Mouse (Mus musculus) MEL (cell line): ENCODE measurements around the gene Lmx1b. TPM values are rescaled to one million over a fixed set of nuclear protein-coding genes. Genes with fewer than 3 reads are reported as not detected.

Experiments used
- DNase-seq: peaks from one replicate; pipeline ENCODE4 v3.0.0; 2011; ENCODE audit warnings: low read depth, low spot score
- H3K27ac ChIP-seq: 2 replicates; pipeline ENCODE4 v1.5.1; 2012; ENCODE audit warnings: low read depth, mild to moderate bottlenecking, control low read depth, low read length, moderate library complexity; ENCODE audit not compliant: control insufficient read depth
- H3K27me3 ChIP-seq, 2 experiments: fragments of 150-350 bp in 1 of 2; sonication (generic) in 1 of 2; 2 replicates each; pipeline ENCODE4 v1.6.1; 2012; ENCODE audit warnings: low read length in 2 of 2, mild to moderate bottlenecking in 2 of 2, improper control_type of control experiment in 1 of 2, moderate library complexity in 1 of 2; ENCODE audit not compliant: insufficient read depth in 2 of 2, control insufficient read depth in 1 of 2
- H3K36me3 ChIP-seq, 2 experiments: 2 replicates each; pipeline ENCODE4 v1.6.1; 2012 to 2014; ENCODE audit warnings: low read length in 2 of 2, improper control_type of control experiment in 1 of 2, inconsistent platforms in 1 of 2, mild to moderate bottlenecking in 1 of 2; ENCODE audit not compliant: insufficient read depth in 2 of 2, control insufficient read depth in 1 of 2
- H3K4me1 ChIP-seq, 2 experiments: fragments of 150-350 bp in 1 of 2; sonication (generic) in 1 of 2; 2 replicates each; pipeline ENCODE4 v1.6.1; 2012; ENCODE audit warnings: low read length in 2 of 2, improper control_type of control experiment in 1 of 2, mild to moderate bottlenecking in 1 of 2; ENCODE audit not compliant: insufficient read depth in 2 of 2, control insufficient read depth in 1 of 2
- H3K4me3 ChIP-seq, 2 experiments: fragments of 150-350 bp in 1 of 2; sonication (generic) in 1 of 2; 2 replicates each; pipeline ENCODE4 v1.5.1; 2012; ENCODE audit warnings: low read depth in 2 of 2, low read length in 2 of 2, mild to moderate bottlenecking in 2 of 2, moderate library complexity in 2 of 2, control low read depth in 1 of 2, improper control_type of control experiment in 1 of 2; ENCODE audit not compliant: control insufficient read depth in 1 of 2, insufficient read depth in 1 of 2
- H3K79me2 ChIP-seq: 2 replicates; pipeline ENCODE4 v1.6.1; 2012; ENCODE audit warnings: mild to moderate bottlenecking, low read length, moderate library complexity; ENCODE audit not compliant: control insufficient read depth, poor library complexity, insufficient read depth
- H3K9ac ChIP-seq: 2 replicates; pipeline ENCODE4 v1.6.1; 2012; ENCODE audit warnings: low read depth, mild to moderate bottlenecking, control low read depth, low read length, moderate library complexity; ENCODE audit not compliant: control insufficient read depth, poor library complexity, severe bottlenecking
- H3K9me3 ChIP-seq: fragments of 150-350 bp; sonication (generic); replicated peaks from 2 replicates; pipeline ENCODE4 v1.6.1; 2012; ENCODE audit warnings: mild to moderate bottlenecking, low read length, improper control_type of control experiment, moderate library complexity; ENCODE audit not compliant: insufficient read depth
- CHD2 ChIP-seq: IDR thresholded peaks from 2 replicates; pipeline ENCODE4 v1.6.1; 2011; ENCODE audit warnings: low read length, improper control_type of control experiment
- CTCF ChIP-seq, 3 experiments: IDR thresholded peaks in 2 of 3; conservative IDR thresholded peaks in 1 of 3; 2 replicates each; pipeline ENCODE4 v1.5.1; 2011 to 2012; ENCODE audit warnings: low read length in 3 of 3, low read depth in 2 of 3, mild to moderate bottlenecking in 2 of 3, improper control_type of control experiment in 1 of 3, inconsistent platforms in 1 of 3, mixed read lengths in 1 of 3, moderate library complexity in 1 of 3; ENCODE audit not compliant: control insufficient read depth in 1 of 3, insufficient read depth in 1 of 3, poor library complexity in 1 of 3, severe bottlenecking in 1 of 3
- E2F4 ChIP-seq: IDR thresholded peaks from 2 replicates; pipeline ENCODE4 v1.6.1; 2011; ENCODE audit warnings: low read depth, low read length, improper control_type of control experiment, borderline replicate concordance
- ELF1 ChIP-seq: IDR thresholded peaks from 2 replicates; pipeline ENCODE4 v1.6.1; 2014; ENCODE audit warnings: low read depth, mild to moderate bottlenecking, inconsistent platforms, low read length, improper control_type of control experiment, moderate library complexity
- EP300 ChIP-seq, 2 experiments: IDR thresholded peaks; 2 replicates each; pipeline ENCODE4 v1.6.1; 2011; ENCODE audit warnings: improper control_type of control experiment in 2 of 2, low read length in 2 of 2, low read depth in 1 of 2, mild to moderate bottlenecking in 1 of 2
- ETS1 ChIP-seq: IDR thresholded peaks from 2 replicates; pipeline ENCODE4 v1.6.1; 2012; ENCODE audit warnings: low read depth, mild to moderate bottlenecking, inconsistent platforms, low read length, improper control_type of control experiment, moderate library complexity
- GATA1 ChIP-seq: IDR thresholded peaks from 2 replicates; pipeline ENCODE4 v1.6.1; 2011; ENCODE audit warnings: low read depth, low read length, improper control_type of control experiment
- HCFC1 ChIP-seq: IDR thresholded peaks from 2 replicates; pipeline ENCODE4 v1.6.1; 2012; ENCODE audit warnings: low read depth, mild to moderate bottlenecking, inconsistent platforms, low read length, improper control_type of control experiment, moderate library complexity
- JUND ChIP-seq: IDR thresholded peaks from 2 replicates; pipeline ENCODE4 v1.6.1; 2011; ENCODE audit warnings: low read depth, mild to moderate bottlenecking, improper control_type of control experiment, low read length
- MAFK ChIP-seq: IDR thresholded peaks from 2 replicates; pipeline ENCODE4 v1.6.1; 2011; ENCODE audit warnings: low read depth, mild to moderate bottlenecking, low read length, improper control_type of control experiment, borderline replicate concordance
- MAX ChIP-seq: IDR thresholded peaks from 2 replicates; pipeline ENCODE4 v1.6.1; 2011; ENCODE audit warnings: low read length, improper control_type of control experiment
- MYC ChIP-seq: IDR thresholded peaks from 2 replicates; pipeline ENCODE4 v1.6.1; 2011; ENCODE audit warnings: low read depth, mild to moderate bottlenecking, low read length, improper control_type of control experiment, moderate library complexity
- POLR2A ChIP-seq, 2 experiments: IDR thresholded peaks; 2 replicates each; pipeline ENCODE4 v1.6.1; 2011 to 2012; ENCODE audit warnings: low read length in 2 of 2, mild to moderate bottlenecking in 2 of 2, control low read depth in 1 of 2, improper control_type of control experiment in 1 of 2, low read depth in 1 of 2, moderate library complexity in 1 of 2; ENCODE audit not compliant: control insufficient read depth in 1 of 2, insufficient read depth in 1 of 2, poor library complexity in 1 of 2
- POLR2AphosphoS2 ChIP-seq: IDR thresholded peaks from 2 replicates; pipeline ENCODE4 v1.6.1; 2011; ENCODE audit warnings: low read length, improper control_type of control experiment
- RCOR1 ChIP-seq: IDR thresholded peaks from 2 replicates; pipeline ENCODE4 v1.6.1; 2012; ENCODE audit warnings: low read depth, mild to moderate bottlenecking, inconsistent platforms, low read length, improper control_type of control experiment
- TAL1 ChIP-seq: IDR thresholded peaks from 2 replicates; pipeline ENCODE4 v1.6.1; 2012; ENCODE audit warnings: mild to moderate bottlenecking, inconsistent platforms, low read length, moderate library complexity, mixed read lengths
- TCF12 ChIP-seq: IDR thresholded peaks from 2 replicates; pipeline ENCODE4 v1.6.1; 2014; ENCODE audit warnings: low read depth, mild to moderate bottlenecking, inconsistent platforms, low read length, improper control_type of control experiment, moderate library complexity
- USF1 ChIP-seq: IDR thresholded peaks from 2 replicates; pipeline ENCODE4 v1.6.1; 2014; ENCODE audit warnings: low read depth, mild to moderate bottlenecking, inconsistent platforms, low read length, improper control_type of control experiment, moderate library complexity
- ZNF384 ChIP-seq: IDR thresholded peaks from 2 replicates; pipeline ENCODE4 v1.6.1; 2012; ENCODE audit warnings: low read depth, mild to moderate bottlenecking, inconsistent platforms, low read length, improper control_type of control experiment
- polyA plus RNA-seq, 2 experiments: library from polyadenylated mRNA; stranded (reverse) in 1 of 2; unstranded in 1 of 2; fragments of >175 nt in 1 of 2; fragments of >200 nt in 1 of 2; gene quantifications; 2 replicates each; pipeline versions ENCODE4 v1.2.1 to v1.2.4; 2012; ENCODE audit warnings: low replicate concordance in 2 of 2, low read depth in 1 of 2; ENCODE audit not compliant: insufficient read length in 2 of 2, insufficient read depth in 1 of 2, missing spikeins in 1 of 2
- total RNA-seq: library from RNA; depleted of rRNA; stranded (reverse); fragments of 300-350 nt; gene quantifications from 2 replicates; pipeline ENCODE4 v1.2.3, GENCODE M21; 2012

Lmx1b gene
- total and polyA plus RNA-seq, 3 experiments, result not detected

DNA sequence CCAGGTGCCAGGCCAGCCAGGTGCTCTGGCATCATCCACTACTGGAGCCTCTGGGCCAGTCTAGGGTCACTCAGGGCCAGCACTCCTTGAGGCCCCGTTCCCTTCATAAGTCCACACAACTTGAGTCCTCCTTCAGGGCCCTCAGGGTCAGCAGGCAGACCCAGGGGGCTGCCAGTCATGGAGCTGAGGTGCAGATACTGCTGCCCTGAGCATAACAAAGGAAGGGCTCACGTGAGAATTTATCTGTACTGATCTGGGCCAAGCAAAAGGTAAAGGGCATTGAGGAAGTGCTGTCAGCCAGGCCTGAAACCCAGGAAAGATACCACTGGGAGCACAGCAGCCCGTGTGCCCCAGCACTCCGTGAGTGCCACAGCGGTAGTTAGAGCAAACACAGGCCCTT, 7.1 kb downstream of the Lmx1b start:
- Histone ChIP-seq H3K27me3 (peaks cover 0 to 7% of the 10 kb centered on the region in 2 experiments; a peak in 2 of 4 replicates), H3K36me3 (no peaks in the 10 kb centered on the region), H3K9me3 (no peaks in the 10 kb centered on the region), H3K4me3 (no peak overlapping the region), H3K4me1 (no peaks in the 10 kb centered on the region), H3K9ac (no peak overlapping the region), H3K79me2 (no peaks in the 10 kb centered on the region), H3K27ac (no peak overlapping the region)
- no peak for DNase-seq
- no peak for TF ChIP-seq CHD2

DNA sequence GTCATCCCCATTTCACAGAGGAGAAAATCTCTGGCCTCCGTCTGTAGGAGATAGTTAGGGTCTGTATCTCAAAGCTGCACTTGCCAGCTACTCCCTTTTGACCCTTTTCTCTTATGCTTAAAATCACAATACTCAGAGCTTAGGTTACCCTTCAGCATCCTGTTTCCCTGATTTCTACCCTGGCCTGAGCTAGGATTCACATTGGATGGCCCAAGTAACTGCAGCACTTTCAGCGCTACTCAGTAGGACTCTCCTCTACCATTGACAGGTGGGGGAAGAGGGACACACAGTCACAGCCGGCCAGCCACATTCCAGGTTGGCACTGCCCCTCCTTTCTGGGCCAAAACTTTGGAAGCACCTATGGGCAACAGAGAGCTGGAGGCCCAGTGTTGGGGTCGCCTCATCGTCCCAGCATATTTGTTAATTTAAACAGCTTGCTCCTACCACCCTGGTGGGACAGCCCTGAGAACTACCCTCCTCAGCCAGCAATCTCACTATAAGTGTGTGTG, 7.7 kb downstream of the Lmx1b start:
- no peaks in the 10 kb centered on the region for H3K9me3 ChIP-seq
- TF ChIP-seq ZNF384 (no peak), CTCF (IDR thresholded peaks at IDR 0.05 in 2 of 3, conservative IDR thresholded peaks at IDR 0.05 in 1 of 3; ENCODE audit: control insufficient read depth in 1 of 3, insufficient read depth in 1 of 3, low read depth in 2 of 3, low read length in 3 of 3, poor library complexity in 1 of 3, severe bottlenecking in 1 of 3) (no peak), TAL1 (no peak), ELF1 (no peak), POLR2AphosphoS2 (no peak), MYC (no peak), MAFK (no peak), HCFC1 (no peak), TCF12 (no peak), MAX (no peak), GATA1 (no peak), RCOR1 (no peak), EP300 (IDR thresholded peaks at IDR 0.05; ENCODE audit: low read depth in 1 of 2, low read length in 2 of 2) (no peak), USF1 (no peak), ETS1 (no peak), JUND (no peak), POLR2A (IDR thresholded peaks at IDR 0.05; ENCODE audit: control insufficient read depth in 1 of 2, insufficient read depth in 1 of 2, low read depth in 1 of 2, low read length in 2 of 2, poor library complexity in 1 of 2) (no peak), E2F4 (no peak)
- no peaks in the 10 kb centered on the region for H3K4me1 ChIP-seq
- no peaks in the 10 kb centered on the region for H3K79me2 ChIP-seq
- H3K4me3 ChIP-seq, result no peak overlapping the region
- no peak overlapping the region for H3K27ac ChIP-seq
- peaks cover 0 to 7% of the 10 kb centered on the region in 2 experiments; a peak in 2 of 4 replicates for H3K27me3 ChIP-seq
- H3K36me3 ChIP-seq, result no peaks in the 10 kb centered on the region
- DNase-seq, result no peak
- no peak overlapping the region for H3K9ac ChIP-seq
